Mouse (Mus musculus) kidney, adult 18-20 months (tissue): ENCODE results near the gene Notch2.
"Not testable (repeated sequence)": the region's sequence is repeated elsewhere in the genome, so short reads cannot be mapped to it uniquely, and the experiment has no call there.

ENCODE experiments used
- DNase-seq: peaks from one replicate; pipeline ENCODE4 v3.0.0; 2021

Gene Notch2

GRCm38 (mm10) chr3:98032944-98033343 is 19.6 kb downstream of the Notch2 start:
- no peak for DNase-seq

GRCm38 (mm10) chr3:98034622-98035593 is 21.6 kb downstream of the Notch2 start:
- no peak for DNase-seq

DNA sequence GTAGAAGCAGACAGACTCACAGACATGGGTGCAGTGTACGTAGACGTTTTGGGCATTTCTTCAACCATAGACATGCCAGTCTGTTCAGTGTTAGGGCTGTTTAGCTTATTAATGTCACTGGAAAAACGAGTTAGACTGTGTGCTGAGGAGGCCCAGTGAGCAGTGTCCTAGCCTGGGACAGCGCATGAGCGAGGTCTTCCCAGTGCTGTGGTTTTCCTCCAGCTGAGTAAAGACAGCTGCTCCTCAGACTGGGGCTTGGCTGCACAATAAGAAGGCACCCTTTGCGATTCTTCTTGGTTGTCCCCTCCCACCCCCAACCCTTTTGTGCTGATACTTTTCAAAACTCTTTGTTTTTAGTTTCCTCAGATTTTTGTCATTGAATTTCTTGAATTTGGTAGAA is 22.8 kb downstream of the Notch2 start:
- DNase-seq = no peak

DNA sequence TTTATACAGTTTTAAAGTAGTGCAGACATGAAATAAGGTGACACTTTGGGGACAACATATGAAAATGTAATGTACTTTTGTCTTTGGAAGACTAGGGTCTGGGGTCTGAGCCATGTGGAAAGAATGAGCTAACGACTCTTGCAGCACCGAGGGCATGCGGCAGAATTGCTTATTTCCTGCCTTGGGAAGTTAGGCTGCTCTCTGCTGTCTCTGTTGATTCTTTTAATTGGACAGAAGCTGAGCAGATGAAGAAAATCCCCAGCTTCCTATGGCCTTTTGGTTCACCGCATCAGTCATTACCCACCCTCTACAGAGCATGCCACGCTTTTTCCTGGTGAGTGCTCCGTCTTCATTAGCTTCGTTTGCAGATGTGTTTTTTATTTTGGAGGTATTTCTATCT is 23.8 kb downstream of the Notch2 start:
- DNase-seq = no peak

GRCm38 (mm10) chr3:98038658-98039057 is 25.3 kb downstream of the Notch2 start:
- no peak for DNase-seq

DNA sequence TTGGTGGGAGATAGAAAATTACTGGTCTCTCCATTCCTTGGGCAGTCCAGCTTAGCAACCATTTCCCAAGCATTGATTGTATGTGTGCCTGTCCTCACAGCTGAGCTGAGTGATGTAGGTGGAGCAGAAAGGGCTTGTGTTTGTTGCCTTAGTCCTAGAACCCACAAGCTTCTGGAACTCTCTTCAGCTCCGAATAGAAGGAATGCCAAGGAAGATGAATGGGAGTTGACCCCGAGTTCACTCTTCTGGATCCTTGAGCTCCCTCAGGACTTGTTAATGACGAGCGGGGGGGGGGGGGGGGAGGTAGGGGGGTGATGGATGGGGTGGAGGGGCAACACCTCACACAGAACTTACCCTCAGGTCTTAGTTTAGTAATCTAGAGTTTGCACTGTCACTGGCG is 25.9 kb downstream of the Notch2 start:
- no peak for DNase-seq

DNA sequence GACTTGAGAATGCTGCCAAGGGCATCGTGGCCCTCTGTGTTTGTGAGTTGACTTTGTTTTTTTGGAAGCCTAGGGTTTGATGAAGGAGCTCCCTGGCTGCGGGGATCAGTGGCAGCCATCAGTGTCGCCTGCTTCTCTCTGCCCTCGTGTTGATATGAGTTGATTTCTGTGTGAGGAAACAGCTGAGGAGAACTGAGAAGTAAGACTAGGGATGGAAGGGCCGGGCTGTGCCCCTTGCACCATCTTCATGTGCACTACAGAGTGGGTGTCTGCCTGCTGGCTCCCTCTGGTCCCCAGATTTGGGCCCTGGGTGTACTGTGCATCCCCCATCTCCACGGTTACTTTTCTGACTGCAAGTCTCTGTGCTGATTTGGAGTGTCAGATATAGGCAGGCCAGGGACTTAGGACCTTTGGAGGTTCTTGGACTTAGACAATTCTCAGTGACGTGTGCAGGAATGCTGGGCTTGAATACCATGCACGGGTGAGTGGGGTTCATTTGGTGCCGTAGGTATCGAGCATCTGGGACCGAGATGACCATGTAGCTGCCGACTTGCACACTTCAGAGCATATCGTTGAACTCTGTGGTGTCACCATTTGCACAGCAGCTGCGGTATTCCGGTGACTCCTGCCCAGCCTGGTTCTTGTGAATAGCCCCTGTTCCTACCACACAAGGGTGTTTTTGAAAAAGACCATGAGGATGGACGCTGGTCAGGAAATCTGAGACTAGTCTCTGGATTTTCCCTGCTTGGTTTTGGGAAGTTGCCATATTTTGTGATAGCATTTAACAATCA is 26.5 kb downstream of the Notch2 start:
- no peak for DNase-seq

GRCm38 (mm10) chr3:98040836-98041235 is 27.5 kb downstream of the Notch2 start:
- DNase-seq = no peak

DNA sequence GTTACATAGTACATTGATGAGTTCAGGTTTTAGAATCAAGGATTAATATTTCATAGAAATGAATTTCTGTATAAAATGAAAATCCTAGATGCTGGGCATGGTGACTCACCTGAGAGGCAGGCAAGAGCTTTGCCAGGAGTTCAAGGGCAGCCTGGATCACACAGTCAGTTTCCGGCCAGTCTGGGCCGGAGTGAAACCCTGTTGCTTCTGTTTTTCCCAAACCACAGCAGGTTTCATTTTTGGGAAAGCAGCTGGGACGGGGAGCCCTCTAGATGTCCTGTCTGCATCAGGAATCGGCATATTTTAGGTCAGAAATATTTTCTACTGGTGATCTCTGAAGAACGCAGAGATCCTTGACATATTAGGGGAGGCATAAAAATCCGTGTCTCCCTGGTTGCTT is 29.0 kb downstream of the Notch2 start:
- no peak for DNase-seq

GRCm38 (mm10) chr3:98042955-98043456 is 29.7 kb downstream of the Notch2 start:
- DNase-seq = peak; percentile 57

DNA sequence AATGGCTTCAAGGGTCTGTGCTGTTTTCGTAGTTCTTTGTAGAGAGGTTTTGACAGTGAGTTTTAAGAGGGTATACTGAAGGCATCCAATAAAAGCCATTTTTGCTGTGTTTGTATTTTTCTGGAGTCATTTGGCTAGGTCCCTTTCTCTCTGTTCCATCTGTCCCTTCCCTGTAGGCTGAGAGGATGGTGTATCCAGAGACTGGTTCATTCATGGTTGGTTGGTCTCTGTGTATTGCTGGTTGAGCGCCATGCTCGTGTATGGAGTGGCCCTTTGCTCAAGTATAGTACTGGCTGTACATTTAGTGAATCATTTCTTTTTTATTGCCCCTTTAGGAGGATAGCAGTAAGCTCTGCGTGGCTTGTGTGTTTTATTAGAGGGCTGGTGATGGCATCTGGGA is 30.3 kb downstream of the Notch2 start:
- no peak for DNase-seq

- DNase-seq = no peak
Observed at GRCm38 (mm10) chr3:98044768-98045368, 31.5 kb downstream of the Notch2 start.

DNA sequence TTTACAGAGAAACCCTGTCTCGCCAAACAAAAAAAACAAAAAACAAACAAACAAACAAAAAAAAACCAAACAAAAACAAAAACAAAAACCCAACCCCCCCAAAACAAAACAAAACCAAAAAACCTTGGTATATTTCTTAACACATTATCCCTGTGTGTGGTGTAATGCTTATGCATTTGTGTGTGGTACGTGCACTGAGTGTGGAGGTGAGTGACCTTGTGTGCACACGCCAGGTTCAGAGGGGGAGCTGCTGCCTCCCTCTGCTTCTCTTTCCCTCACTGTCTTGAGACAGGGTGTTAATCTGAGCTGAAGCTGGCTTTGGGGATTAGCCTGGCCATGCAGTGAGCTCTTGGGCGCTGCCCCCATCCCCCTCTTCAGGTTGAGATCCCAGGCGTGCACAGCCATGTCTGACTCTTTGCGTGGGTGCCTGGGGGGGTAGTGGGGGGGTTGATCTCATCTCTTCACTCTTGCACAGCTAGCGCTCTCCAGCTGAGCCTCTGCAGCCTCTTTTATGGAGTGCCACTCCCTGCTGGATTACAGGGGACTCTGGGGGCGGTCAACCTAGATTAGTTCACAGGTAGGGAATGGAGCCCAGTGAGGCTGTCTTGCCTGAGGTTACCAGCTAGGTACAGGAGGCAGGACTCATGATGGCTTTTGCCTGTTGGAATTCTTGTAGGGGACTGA is 32.3 kb downstream of the Notch2 start:
- DNase-seq = no peak

- DNase-seq = no peak
Observed at GRCm38 (mm10) chr3:98046305-98046704, 33.0 kb downstream of the Notch2 start.

DNA sequence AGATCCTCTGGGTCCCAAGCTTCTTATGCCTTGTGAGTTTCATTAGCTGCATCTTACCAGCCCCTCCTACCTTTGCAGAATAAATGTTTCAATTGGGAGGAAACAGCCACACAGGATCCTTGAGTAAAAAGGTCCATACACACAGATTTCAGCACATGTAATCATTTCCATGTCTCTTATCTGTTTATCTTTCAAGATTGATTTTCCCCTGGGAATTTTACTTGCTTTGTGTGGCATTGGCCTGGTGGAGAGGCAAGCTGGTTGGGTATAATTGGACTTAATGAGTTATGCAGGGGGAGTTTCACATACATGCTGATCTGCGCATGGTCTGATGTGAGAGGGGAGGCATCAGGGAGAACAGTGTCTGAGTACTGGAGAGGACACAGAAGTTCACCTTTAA is 36.3 kb downstream of the Notch2 start:
- DNase-seq = no peak

GRCm38 (mm10) chr3:98050086-98050485 is 36.8 kb downstream of the Notch2 start:
- not testable (repeated sequence) for DNase-seq

GRCm38 (mm10) chr3:98050492-98051406 is 37.4 kb downstream of the Notch2 start:
- no peak for DNase-seq

GRCm38 (mm10) chr3:98051407-98051968 is 38.2 kb downstream of the Notch2 start:
- no peak for DNase-seq

GRCm38 (mm10) chr3:98052507-98053430 is 39.4 kb downstream of the Notch2 start:
- DNase-seq = peak; percentile 65

GRCm38 (mm10) chr3:98053817-98054216 is 40.5 kb downstream of the Notch2 start:
- no peak for DNase-seq
